Mouse (Mus musculus): ENCODE results near the gene Pde1a.

DNA sequence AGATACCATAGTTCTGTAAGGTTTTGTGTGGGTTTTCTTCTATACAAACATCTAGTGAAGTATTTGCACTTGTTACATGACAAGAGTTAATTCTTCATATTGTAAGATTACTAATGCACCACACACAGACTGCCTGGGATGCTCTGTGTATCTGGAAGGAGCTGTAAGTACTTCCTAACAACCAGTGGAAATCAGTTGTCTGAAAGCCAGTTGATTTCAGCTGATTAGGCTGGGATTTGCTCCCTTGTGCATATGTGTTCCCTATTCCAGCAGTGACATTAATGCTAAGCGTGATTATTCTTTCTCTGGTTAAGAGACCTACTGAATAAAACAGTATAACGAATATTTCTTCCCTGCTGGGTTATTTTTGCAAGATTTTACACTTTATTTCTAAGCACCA is 55.8 kb downstream of the Pde1a start:
- TF ChIP-seq CTCF (IDR thresholded peaks at IDR 0.05; ENCODE audit: control insufficient read depth, insufficient read depth, insufficient read length) (no peak), USF1 (IDR thresholded peaks at IDR 0.05; ENCODE audit: low read depth) (no peak), MYOG (IDR thresholded peaks at IDR 0.05; ENCODE audit: control insufficient read depth, extremely low read depth, insufficient read length) (no peak)
